Mouse (Mus musculus): Measurements from ENCODE around the gene Adgrf2. TPM values are rescaled to one million over a fixed set of nuclear protein-coding genes. Genes with fewer than 3 reads are reported as not detected.

Adgrf2 gene
- polyA plus RNA-seq, 1 experiment, result 0.23 TPM

- no peak for DNase-seq
- Histone ChIP-seq H3K4me3 (ENCODE audit: control insufficient read depth, insufficient read depth, low read length) (no peak overlapping the region), H3K36me3 (ENCODE audit: control insufficient read depth, insufficient read depth, low read length) (no peaks in the 10 kb centered on the region), H3K27ac (ENCODE audit: control insufficient read depth, insufficient read depth, low read length) (no peak overlapping the region), H3K27me3 (ENCODE audit: control insufficient read depth, insufficient read depth, low read length) (no peaks in the 10 kb centered on the region), H3K4me1 (replicated peaks; ENCODE audit: control insufficient read depth, insufficient read depth, low read length) (no peaks in the 10 kb centered on the region)
- WGBS, result 91% methylated on average over 7 of the region's 7 CpGs
- TF ChIP-seq CTCF (IDR thresholded peaks at IDR 0.05; ENCODE audit: borderline replicate concordance, control insufficient read depth, extremely low read depth, insufficient read depth, low read length, poor library complexity), result no peak
- TF ChIP-seq POLR2A (IDR thresholded peaks at IDR 0.05; ENCODE audit: control insufficient read depth, extremely low read depth, insufficient read depth, low read length, poor library complexity), result no peak
Observed at GRCm38 (mm10) chr17:42710717-42711116, 31.3 kb downstream of the Adgrf2 start.

GRCm38 (mm10) chr17:42705611-42706010 is 36.4 kb downstream of the Adgrf2 start:
- Histone ChIP-seq H3K27ac (ENCODE audit: control insufficient read depth, insufficient read depth, low read length) (no peak overlapping the region), H3K4me3 (ENCODE audit: control insufficient read depth, insufficient read depth, low read length) (no peak overlapping the region), H3K27me3 (ENCODE audit: control insufficient read depth, insufficient read depth, low read length) (no peaks in the 10 kb centered on the region), H3K36me3 (ENCODE audit: control insufficient read depth, insufficient read depth, low read length) (no peaks in the 10 kb centered on the region), H3K4me1 (replicated peaks; ENCODE audit: control insufficient read depth, insufficient read depth, low read length) (no peaks in the 10 kb centered on the region)
- no peak for DNase-seq
- WGBS, result 91% methylated on average over 4 of the region's 4 CpGs
- TF ChIP-seq CTCF (IDR thresholded peaks at IDR 0.05; ENCODE audit: borderline replicate concordance, control insufficient read depth, extremely low read depth, insufficient read depth, low read length, poor library complexity) (no peak), POLR2A (IDR thresholded peaks at IDR 0.05; ENCODE audit: control insufficient read depth, extremely low read depth, insufficient read depth, low read length, poor library complexity) (no peak)

GRCm38 (mm10) chr17:42702198-42702597 is 39.8 kb downstream of the Adgrf2 start:
- no peak for DNase-seq
- Histone ChIP-seq H3K4me3 (ENCODE audit: control insufficient read depth, insufficient read depth, low read length) (no peak overlapping the region), H3K36me3 (ENCODE audit: control insufficient read depth, insufficient read depth, low read length) (no peaks in the 10 kb centered on the region), H3K27ac (ENCODE audit: control insufficient read depth, insufficient read depth, low read length) (no peak overlapping the region), H3K27me3 (ENCODE audit: control insufficient read depth, insufficient read depth, low read length) (no peaks in the 10 kb centered on the region), H3K4me1 (replicated peaks; ENCODE audit: control insufficient read depth, insufficient read depth, low read length) (no peaks in the 10 kb centered on the region)
- WGBS, result 90% methylated on average over 9 of the region's 9 CpGs
- TF ChIP-seq POLR2A (IDR thresholded peaks at IDR 0.05; ENCODE audit: control insufficient read depth, extremely low read depth, insufficient read depth, low read length, poor library complexity), result no peak
- TF ChIP-seq CTCF (IDR thresholded peaks at IDR 0.05; ENCODE audit: borderline replicate concordance, control insufficient read depth, extremely low read depth, insufficient read depth, low read length, poor library complexity), result no peak

GRCm38 (mm10) chr17:42694730-42695129 is 47.2 kb downstream of the Adgrf2 start:
- TF ChIP-seq POLR2A (IDR thresholded peaks at IDR 0.05; ENCODE audit: control insufficient read depth, extremely low read depth, insufficient read depth, low read length, poor library complexity) (no peak), CTCF (IDR thresholded peaks at IDR 0.05; ENCODE audit: borderline replicate concordance, control insufficient read depth, extremely low read depth, insufficient read depth, low read length, poor library complexity) (no peak)
- Histone ChIP-seq H3K27me3 (ENCODE audit: control insufficient read depth, insufficient read depth, low read length) (no peaks in the 10 kb centered on the region), H3K36me3 (ENCODE audit: control insufficient read depth, insufficient read depth, low read length) (no peaks in the 10 kb centered on the region), H3K27ac (ENCODE audit: control insufficient read depth, insufficient read depth, low read length) (no peak overlapping the region), H3K4me3 (ENCODE audit: control insufficient read depth, insufficient read depth, low read length) (no peak overlapping the region), H3K4me1 (replicated peaks; ENCODE audit: control insufficient read depth, insufficient read depth, low read length) (no peaks in the 10 kb centered on the region)
- DNase-seq, result no peak
- WGBS, result 86% methylated on average over 4 of the region's 4 CpGs

- H3K36me3 ChIP-seq (ENCODE audit: control insufficient read depth, insufficient read depth, low read length), result no peaks in the 10 kb centered on the region
- WGBS, result 89% methylated on average over 10 of the region's 10 CpGs
- H3K27ac ChIP-seq (ENCODE audit: control insufficient read depth, insufficient read depth, low read length), result no peak within 1 kb of the TSS
- no peaks in the 10 kb centered on the region for H3K27me3 ChIP-seq (ENCODE audit: control insufficient read depth, insufficient read depth, low read length)
- H3K4me3 ChIP-seq (ENCODE audit: control insufficient read depth, insufficient read depth, low read length), result no peak within 1 kb of the TSS
- TF ChIP-seq CTCF (IDR thresholded peaks at IDR 0.05; ENCODE audit: borderline replicate concordance, control insufficient read depth, extremely low read depth, insufficient read depth, low read length, poor library complexity) (no peak), POLR2A (IDR thresholded peaks at IDR 0.05; ENCODE audit: control insufficient read depth, extremely low read depth, insufficient read depth, low read length, poor library complexity) (no peak)
- no peaks in the 10 kb centered on the region for H3K4me1 ChIP-seq (replicated peaks; ENCODE audit: control insufficient read depth, insufficient read depth, low read length)
- DNase-seq, result no peak
Observed at GRCm38 (mm10) chr17:42692136-42692535, 49.8 kb downstream of the Adgrf2 start, which contains the start of gene Adgrf4. Adgrf4 (minus strand) TSS chr17:42692284.

- WGBS, result 90% methylated on average over 8 of the region's 8 CpGs
Observed at GRCm38 (mm10) chr17:42690531-42690930, 51.4 kb downstream of the Adgrf2 start.

More at GRCm38 (mm10) chr17:42690531-42690930, 51.4 kb downstream of the Adgrf2 start:
- DNase-seq, result no peak
- Histone ChIP-seq H3K27me3 (ENCODE audit: control insufficient read depth, insufficient read depth, low read length) (no peaks in the 10 kb centered on the region), H3K4me1 (replicated peaks; ENCODE audit: control insufficient read depth, insufficient read depth, low read length) (no peaks in the 10 kb centered on the region), H3K27ac (ENCODE audit: control insufficient read depth, insufficient read depth, low read length) (no peak overlapping the region), H3K36me3 (ENCODE audit: control insufficient read depth, insufficient read depth, low read length) (no peaks in the 10 kb centered on the region), H3K4me3 (ENCODE audit: control insufficient read depth, insufficient read depth, low read length) (no peak overlapping the region)
- TF ChIP-seq CTCF (IDR thresholded peaks at IDR 0.05; ENCODE audit: borderline replicate concordance, control insufficient read depth, extremely low read depth, insufficient read depth, low read length, poor library complexity) (no peak), POLR2A (IDR thresholded peaks at IDR 0.05; ENCODE audit: control insufficient read depth, extremely low read depth, insufficient read depth, low read length, poor library complexity) (no peak)

Other genes with a start within 250 kb of the Adgrf2 start
- 0.06 TPM in 1 of 2 replicates, not detected in the other for gene Opn5, start 130.8 kb downstream of the Adgrf2 start, polyA plus RNA-seq (2012; rRNA removed)
- 0.38 and 0.62 TPM in 2 replicates for gene Adgrf4, start 49.9 kb downstream of the Adgrf2 start, polyA plus RNA-seq (2012; rRNA removed)
- 11.2 and 14.4 TPM in 2 replicates for gene Cd2ap, start 134.5 kb upstream of the Adgrf2 start, polyA plus RNA-seq (2012; rRNA removed)